Mouse (Mus musculus): Measurements from ENCODE around the gene Hspa1a. TPM values are rescaled to one million over a fixed set of nuclear protein-coding genes. Genes with fewer than 3 reads are reported as not detected.
"Not testable (repeated sequence)": the region's sequence is repeated elsewhere in the genome, so short reads cannot be mapped to it uniquely, and the experiment has no call there.

Gene Hspa1a
- polyA plus RNA-seq, 1 experiment: 14.6 TPM

DNA sequence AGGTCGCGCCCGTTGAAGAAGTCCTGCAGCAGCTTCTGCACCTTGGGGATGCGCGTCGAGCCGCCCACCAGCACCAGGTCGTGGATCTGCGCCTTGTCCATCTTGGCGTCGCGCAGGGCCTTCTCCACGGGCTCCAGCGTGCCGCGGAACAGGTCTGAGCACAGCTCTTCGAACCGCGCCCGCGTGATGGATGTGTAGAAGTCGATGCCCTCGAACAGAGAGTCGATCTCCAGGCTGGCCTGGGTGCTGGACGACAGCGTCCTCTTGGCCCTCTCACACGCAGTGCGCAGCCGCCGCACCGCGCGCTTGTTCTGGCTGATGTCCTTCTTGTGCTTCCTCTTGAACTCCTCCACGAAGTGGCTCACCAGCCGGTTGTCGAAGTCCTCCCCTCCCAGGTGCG lies 1.1 kb downstream of the Hspa1a start:
- not testable (repeated sequence) for DNase-seq (ENCODE audit: extremely low spot score in 1 of 2, low spot score in 1 of 2)

DNA sequence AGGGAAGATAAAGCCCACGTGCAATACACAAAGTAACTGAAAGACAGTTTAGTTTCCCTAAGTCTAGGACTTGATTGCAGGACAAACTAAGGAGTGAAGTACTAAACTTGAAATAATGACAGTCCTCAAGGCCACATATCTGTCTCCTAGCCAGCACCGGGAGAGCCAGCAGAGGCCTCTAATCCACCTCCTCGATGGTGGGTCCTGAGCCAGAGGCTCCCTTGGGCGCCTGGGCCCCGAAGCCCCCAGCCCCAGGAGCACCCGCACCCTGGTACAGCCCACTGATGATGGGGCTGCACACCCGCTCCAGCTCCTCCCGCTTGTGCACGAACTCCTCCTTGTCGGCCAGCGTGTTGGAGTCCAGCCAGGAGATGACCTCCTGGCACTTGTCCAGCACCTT lies 2.1 kb downstream of the Hspa1a start, which contains the start of gene Gm20481:
Gene Gm20481 (plus strand): TSS at position 91 of the 400 bp plus-strand sequence.
- DNase-seq (ENCODE audit: extremely low spot score in 1 of 2, low spot score in 1 of 2): not testable (repeated sequence)

DNA sequence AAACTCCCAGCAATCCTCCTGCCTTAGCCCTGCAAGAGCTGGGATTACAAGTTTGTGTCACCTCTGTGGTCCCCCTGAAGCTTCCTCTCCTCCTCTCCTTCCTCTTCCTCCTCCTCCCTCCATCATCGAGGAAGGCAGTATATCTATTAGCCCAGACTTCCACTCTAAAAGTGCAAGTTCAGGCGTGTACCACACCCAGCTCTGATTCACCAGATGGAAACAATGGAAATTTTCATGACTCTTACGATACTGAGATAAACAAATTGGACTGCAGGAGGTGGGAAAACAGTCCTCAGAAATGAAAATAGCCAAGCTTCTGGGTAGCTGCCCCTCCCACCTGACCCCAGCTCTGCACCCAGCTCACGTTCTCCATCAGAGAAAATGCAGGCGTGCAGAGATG lies 6.3 kb downstream of the Hspa1a start:
- no peak for DNase-seq (ENCODE audit: extremely low spot score in 1 of 2, low spot score in 1 of 2)

DNA sequence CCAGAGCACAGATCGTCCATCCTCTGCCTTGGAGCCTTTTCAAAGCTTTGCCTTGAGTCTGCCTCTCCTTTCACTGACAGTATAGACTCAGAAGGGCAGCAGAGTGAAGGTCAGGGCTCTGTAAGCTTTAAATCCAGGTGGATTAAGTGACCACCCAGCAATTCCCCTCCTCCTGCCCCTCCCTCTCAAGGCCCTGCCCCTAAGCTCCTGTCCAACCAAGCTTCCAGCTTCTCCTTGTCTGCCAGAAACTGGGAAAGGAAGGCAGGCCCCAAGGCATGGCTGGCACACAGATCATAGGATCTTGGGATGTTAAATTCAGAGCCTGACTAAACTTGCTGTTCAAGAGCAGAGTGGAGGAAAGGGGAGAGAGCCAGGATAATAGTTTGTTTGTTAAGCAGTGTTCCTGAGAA lies 7.3 kb downstream of the Hspa1a start:
- DNase-seq (ENCODE audit: extremely low spot score in 1 of 2, low spot score in 1 of 2): no peak

DNA sequence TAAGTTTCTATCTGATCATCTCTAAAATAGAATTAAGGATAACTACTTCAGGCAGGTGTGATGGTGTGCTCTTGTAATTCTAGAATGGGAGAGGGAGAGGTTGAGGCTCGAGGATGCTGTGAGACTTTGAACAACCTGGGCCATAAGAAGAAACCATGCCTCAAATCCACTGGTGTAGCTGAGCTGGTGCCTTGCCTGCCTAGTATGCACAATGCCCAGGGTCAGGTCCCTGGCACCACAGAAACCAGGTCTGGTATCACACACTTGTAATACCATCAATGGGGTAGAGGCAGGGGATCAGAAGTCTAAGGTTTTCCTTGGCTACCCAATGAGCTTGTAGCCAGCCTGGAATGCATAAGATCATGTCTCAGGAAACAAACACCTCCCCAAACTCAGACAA lies 9.1 kb downstream of the Hspa1a start:
- no peak for DNase-seq (ENCODE audit: extremely low spot score in 1 of 2, low spot score in 1 of 2)

DNA sequence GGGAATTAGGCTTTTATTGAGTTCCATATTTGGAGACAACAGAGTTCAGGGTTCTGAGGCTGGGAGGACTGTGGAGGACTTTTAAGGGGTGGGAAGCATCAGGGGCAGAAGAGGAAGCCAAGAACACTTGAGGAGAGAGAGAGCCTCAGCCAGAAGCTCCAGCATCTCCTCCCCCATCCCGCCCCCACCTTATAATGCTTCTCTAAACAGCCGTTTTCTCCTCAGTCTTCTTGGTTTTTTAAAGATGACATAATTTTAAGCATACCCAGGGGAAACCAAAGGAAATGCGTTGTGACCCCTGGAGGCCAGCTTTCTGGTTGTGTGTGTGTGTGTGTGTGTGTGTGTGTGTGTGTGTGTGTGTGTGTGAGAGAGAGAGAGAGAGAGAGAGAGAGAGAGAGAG lies 9.8 kb downstream of the Hspa1a start:
- peak in 1 of 2 experiments; percentile 26 for DNase-seq (ENCODE audit: extremely low spot score in 1 of 2, low spot score in 1 of 2)

DNA sequence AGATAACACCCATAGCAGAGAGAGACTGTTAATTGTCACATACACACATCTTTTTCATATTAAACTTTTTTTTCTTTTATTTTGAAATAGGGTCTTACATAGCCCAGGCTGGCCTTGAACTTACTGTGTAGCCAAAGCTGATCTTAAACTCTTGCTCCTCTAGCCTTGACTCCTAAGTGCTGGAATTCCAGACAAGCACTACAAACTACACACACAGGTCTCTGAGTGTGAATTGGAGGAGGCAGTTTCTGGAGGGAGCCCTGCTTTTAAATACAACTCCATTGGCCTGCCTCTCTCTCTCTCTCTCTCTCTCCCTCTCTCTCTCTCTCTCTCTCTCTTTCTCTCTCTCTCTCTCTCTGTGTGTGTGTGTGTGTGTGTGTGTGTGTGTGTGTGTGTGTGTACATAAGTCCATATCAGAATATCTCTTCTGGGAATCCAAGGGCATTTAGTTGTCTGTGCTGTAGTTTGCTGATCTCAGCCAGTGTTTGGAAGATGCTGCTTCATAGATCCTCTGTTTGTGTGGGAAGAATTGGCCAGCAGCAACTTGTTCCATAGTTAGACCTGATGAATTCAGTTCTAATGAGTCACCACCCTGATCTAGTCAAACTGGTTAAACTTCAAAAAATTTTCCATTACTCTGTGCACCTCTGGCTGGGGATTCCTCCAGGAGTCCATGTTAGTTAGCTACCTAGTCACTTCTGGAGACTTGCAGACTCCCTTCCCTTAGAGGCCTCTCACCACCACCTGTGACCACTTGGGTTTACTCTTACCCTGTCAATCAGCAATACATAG lies 11.1 kb downstream of the Hspa1a start:
- DNase-seq (ENCODE audit: extremely low spot score in 1 of 2, low spot score in 1 of 2): peak in 1 of 2 experiments; percentile 30

DNA sequence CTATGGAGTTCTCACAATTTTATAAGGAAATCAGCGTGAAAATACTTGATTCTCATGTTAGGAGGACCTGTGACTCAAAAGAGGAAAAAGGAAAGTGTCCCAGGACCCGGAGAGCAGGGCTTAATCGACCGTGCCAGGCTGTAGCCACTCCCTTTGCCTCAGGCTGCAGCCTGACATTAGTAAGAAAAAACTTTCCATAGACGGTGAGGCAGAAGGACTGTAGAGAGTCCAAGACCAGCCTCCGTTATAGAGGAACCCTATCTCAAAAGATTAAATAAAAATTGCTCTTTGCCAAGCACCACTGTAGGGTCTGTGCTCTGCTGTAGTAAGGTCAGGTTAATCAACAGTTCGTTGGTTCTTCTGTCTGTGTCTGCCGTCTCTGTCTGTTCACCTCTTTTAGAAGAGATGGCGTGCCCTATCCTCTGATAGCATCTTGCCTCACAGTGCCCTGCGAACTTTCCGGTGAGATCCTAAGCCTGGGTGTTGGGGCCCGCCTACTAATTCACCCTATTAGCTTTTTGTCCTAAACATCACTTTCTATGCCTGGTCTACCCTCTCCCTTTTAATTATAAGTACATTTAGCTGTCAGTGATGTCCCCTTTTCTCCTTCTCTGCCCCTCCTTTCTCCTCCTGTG lies 12.0 kb downstream of the Hspa1a start:
- DNase-seq (ENCODE audit: extremely low spot score in 1 of 2, low spot score in 1 of 2): no peak

DNA sequence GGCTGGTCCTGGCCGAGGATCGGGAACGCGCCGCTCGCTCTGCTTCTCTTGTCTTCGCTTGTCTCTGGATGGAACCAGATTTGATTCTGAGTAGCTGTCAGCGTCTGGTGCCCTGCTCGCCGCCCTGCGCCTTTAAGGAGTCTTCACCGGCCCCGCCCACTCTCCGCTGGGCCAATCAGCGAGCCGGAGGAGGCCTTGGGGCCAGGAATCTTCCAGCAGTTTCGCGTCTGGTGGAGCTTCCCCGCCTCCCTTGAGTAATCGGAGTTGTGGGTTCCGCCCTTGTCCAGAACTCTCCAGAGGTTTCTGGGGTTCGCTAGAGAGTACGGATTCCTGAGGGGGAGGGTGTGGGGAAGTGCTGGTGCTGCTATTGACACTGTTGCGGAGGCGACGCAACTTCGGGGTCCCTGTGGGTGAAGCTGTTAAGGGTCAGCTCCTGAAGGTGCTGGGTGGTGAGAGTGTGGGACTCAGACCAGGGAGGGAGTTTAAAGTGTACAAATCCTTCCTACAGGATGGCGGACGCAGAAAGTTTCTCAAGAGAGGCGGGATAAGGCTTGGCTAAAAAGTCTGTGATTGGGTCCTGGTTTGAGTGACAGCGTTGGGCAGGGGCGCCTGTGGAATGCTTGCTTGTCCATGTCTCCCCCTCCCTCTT lies 12.7 kb downstream of the Hspa1a start, which contains the start of gene Hspa1b:
Gene Hspa1b (minus strand): TSS at position 109 of the 649 bp plus-strand sequence.
- peak; percentile 55 to 84 for DNase-seq (ENCODE audit: extremely low spot score in 1 of 2, low spot score in 1 of 2)

DNA sequence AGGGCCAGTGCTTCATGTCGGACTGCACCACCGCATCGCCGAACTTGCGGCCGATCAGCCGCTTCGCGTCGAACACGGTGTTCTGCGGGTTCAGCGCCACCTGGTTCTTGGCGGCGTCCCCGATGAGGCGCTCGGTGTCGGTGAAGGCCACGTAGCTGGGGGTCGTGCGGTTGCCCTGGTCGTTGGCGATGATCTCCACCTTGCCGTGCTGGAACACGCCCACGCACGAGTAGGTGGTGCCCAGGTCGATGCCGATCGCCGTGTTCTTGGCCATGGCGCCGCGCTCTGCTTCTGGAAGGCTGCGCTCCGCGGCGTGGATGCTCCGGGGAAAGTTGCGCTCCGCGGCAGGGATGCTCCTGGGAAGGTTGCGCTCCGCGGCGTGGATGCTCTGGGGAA lies 13.2 kb downstream of the Hspa1a start:
- DNase-seq (ENCODE audit: extremely low spot score in 1 of 2, low spot score in 1 of 2): not testable (repeated sequence)

DNA sequence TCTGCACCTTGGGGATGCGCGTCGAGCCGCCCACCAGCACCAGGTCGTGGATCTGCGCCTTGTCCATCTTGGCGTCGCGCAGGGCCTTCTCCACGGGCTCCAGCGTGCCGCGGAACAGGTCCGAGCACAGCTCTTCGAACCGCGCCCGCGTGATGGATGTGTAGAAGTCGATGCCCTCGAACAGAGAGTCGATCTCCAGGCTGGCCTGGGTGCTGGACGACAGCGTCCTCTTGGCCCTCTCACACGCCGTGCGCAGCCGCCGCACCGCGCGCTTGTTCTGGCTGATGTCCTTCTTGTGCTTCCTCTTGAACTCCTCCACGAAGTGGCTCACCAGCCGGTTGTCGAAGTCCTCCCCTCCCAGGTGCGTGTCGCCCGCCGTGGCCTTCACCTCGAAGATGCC lies 14.0 kb downstream of the Hspa1a start:
- not testable (repeated sequence) for DNase-seq (ENCODE audit: extremely low spot score in 1 of 2, low spot score in 1 of 2)

DNA sequence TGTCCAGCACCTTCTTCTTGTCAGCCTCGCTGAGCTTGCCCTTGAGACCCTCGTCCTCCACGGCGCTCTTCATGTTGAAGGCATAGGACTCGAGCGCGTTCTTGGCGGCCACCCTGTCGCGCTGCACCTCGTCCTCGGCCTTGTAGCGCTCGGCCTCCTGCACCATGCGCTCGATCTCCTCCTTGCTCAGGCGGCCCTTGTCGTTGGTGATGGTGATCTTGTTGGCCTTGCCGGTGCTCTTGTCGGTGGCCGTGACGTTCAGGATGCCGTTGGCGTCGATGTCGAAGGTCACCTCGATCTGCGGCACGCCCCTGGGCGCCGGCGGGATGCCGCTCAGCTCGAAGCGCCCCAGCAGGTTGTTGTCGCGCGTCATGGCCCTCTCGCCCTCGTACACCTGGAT lies 14.7 kb downstream of the Hspa1a start:
- not testable (repeated sequence) for DNase-seq (ENCODE audit: extremely low spot score in 1 of 2, low spot score in 1 of 2)

DNA sequence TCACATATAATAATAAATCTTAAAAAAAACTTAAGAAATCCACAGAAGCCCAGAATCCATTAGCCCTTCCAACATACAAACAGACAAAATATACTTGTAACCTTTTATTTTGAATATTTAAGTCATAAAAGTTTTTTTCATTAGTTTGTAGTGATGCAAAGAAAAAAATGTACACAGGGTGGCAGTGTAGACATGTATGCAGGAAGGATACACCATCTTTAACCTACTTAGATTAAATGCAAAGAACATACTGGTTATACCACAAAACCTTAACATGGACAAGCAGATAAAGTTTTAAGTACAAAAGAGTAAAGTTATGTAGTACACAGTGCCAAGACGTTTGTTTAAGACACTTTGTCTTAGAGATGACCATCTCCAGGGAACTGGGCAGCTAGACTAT lies 15.6 kb downstream of the Hspa1a start:
- peak in 1 of 2 experiments; percentile 50 for DNase-seq (ENCODE audit: extremely low spot score in 1 of 2, low spot score in 1 of 2)

DNA sequence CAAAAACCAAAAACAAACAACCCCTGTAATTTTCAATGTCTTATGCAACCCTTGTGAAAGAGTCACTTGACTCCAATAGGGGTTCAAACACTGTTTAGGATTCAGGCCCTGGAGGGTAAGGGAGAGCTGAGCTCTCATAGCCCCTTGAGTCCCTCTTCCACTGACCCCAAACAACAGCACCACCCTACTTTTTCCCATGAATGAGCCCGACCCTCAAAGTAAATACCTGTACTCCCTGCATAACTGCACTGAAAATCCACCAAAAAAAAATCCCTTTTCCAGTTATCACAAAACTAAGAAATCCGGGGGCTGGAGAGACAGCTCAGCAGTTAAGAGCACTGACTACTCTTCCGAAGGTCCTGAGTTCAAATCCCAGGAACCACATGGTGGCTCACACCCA lies 16.1 kb downstream of the Hspa1a start:
- no peak for DNase-seq (ENCODE audit: extremely low spot score in 1 of 2, low spot score in 1 of 2)

DNA sequence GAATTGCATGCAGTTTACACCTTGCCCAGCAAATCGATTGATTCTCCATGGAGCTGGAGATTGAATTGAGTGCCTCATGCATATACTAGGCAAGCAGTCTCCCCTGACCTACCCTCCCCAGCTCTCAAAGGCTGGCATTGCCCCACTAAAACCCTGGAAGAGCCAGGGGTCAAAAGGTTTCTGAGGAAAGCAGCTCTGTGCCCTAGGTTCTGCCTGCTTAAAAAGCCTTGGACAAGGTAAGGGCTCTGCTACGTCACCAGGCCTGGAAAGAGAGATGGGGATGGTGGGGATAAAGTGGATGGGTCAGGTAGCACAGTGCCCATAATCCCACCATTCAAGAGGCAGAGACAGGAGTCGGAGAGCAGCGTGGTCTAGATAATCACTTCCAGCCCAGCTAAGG lies 17.1 kb downstream of the Hspa1a start:
- no peak for DNase-seq (ENCODE audit: extremely low spot score in 1 of 2, low spot score in 1 of 2)

DNA sequence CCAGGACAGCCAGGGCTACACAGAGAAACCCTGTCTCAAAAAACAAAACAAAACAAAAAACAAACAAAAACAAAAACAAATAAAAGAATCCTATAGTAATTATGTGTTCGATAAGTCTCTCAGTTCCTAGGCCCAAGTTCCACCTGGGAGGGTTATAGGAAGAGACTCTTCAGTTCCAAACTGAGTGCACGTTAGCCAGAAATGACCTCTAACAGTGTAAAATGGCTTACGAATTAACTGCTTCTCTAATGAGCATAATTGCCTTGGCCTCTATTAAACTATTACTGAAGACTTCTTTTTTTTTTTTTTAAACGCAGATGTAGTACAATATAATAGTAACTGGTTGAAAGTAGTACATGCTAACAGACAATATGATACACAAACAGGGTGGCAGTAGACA lies 18.1 kb downstream of the Hspa1a start:
- no peak for DNase-seq (ENCODE audit: extremely low spot score in 1 of 2, low spot score in 1 of 2)

DNA sequence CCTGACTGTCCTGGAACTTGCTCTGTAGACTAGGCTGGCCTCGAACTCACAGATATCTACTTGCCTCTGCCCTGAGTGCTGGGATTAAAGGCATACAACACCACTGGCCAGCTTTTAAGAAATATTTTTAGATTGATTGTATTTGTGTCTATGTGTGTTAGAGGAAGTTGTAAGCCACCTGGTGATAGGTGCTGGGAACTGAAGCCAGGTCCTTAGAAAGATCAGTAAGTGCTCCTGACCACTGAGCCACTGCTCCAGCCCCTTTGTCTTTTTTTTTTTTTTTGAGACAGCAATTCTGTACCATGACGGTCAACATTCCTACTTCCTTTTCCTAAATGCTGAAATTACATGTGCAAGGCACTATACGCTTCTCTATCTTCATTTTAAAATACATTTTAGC lies 18.7 kb downstream of the Hspa1a start:
- DNase-seq (ENCODE audit: extremely low spot score in 1 of 2, low spot score in 1 of 2): no peak

DNA sequence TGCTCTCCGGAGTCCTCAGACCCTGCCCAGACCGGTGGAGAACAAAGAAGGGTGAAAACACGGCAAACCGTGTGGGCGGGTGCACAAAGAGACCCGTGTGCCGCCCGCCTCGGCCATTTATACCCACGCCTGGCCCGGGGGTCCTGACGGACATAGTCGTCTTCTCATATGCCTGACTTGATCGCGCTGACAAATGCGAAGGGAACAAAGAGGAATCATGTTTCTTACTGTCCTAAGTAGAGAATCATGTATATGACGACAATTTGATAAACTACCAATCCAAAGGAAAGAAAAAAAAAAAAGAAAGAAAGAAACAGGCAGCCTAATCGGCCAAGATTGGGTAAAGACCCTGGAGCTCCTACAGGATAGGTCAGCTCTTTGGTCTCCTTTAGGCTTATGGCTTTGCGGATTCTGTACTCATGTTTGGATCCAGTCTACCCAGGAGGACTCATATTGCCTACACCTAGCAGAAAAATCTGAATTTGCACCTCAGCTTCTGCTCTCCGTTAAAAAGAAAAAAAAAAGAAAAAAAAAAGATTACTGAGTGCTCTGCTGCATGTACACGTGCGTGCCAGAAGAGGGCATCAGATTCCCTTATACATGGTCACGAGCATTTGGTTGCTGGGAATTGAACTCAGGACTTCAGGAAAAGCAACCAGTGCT lies 19.4 kb downstream of the Hspa1a start:
- peak; percentile 48 to 81 for DNase-seq (ENCODE audit: extremely low spot score in 1 of 2, low spot score in 1 of 2)

DNA sequence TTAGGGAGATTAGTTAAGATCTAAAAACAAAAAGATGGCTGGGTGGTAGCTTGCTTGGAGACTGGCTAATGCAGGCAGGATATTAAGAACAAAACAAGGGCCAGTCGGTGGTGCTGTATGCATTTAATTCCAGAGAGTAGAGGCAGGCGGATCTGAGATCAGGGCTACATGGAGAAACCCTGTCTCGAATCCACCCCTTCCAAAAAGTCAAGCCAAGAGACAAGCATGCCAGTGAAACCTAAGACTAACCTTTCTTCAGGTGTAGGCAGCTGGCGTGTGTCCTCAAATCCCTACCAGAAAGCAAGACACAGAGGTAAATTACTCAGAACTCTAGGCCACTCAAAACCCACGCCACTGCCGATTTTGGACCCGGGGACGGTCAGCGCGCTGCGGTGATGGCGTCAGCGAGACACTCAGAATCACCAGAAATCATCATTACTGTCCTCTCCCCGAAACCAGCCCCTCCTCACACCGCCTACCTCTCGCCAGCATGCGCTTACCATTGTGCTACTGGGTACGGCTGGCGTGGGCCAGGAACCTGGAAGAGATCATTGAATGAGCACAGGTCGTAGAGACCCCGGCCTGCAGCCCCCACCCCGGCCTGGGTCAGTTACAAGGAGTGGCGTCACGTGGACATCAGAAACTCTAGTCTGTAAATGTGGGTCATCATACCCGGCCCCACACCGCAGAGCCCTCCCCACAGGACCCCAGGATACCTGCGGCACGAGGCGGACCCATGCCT lies 20.1 kb downstream of the Hspa1a start:
- peak in 1 of 2 experiments; percentile 57 for DNase-seq (ENCODE audit: extremely low spot score in 1 of 2, low spot score in 1 of 2)
